Mouse (Mus musculus): ENCODE measurements around the gene Tmem178b. TPM values are rescaled to one million over a fixed set of nuclear protein-coding genes. Genes with fewer than 3 reads are reported as not detected.

Tmem178b gene
- polyA plus RNA-seq, 1 experiment: not detected

DNA sequence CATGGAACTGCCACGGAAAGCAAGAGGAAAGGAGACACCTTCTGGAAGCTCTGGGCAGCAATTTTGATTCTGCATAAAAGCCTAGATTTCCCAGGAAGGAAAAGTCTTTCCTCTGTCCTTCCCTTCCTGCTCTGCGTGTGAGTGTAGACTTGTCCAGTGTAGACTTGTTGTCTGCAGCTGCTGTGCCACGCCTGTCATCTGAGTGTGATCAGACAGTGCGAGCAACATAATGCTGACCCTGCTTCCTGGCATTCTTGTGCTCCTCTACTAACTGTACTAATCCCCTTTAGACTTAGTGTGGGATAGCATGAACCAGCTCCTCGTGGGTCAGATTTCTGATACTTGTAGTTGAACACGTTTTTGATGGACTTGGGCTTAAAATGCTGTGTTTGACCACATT lies 262.6 kb downstream of the Tmem178b start:
- 84% methylated on average over 6 of the region's 6 CpGs for WGBS
- H3K27ac ChIP-seq (ENCODE audit: insufficient read depth, low read depth, low read length): no peak overlapping the region
- TF ChIP-seq CTCF (IDR thresholded peaks at IDR 0.05; ENCODE audit: insufficient read depth, low read depth, low read length) (no peak), POLR2A (IDR thresholded peaks at IDR 0.05; ENCODE audit: insufficient read depth, low read depth, low read length) (no peak)
- H3K4me1 ChIP-seq (ENCODE audit: control insufficient read depth, insufficient read depth, low read length): peaks cover 3% of the 10 kb centered on the region; the same call in 1 of the 2 replicates
- no peak overlapping the region for H3K4me3 ChIP-seq (ENCODE audit: insufficient read depth, low read depth, low read length)

DNA sequence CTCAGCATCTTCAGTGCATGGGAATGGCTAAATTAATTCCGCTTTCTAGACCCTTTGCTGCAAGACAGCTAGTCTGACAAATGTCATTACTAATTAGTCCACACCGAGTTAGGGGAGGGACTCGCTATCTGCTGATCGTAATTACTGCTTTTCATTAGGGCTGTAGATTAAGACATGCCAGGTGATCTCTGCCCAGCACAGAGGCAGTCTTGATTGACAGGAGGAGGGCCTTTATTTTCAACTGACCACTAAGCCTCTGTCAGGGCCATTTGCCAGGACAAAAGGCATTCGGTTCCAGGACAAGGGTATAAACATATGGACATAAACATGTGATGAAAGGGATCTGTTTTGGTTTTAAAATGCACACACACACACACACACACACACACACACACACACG lies 264.3 kb downstream of the Tmem178b start:
- H3K27ac ChIP-seq (ENCODE audit: insufficient read depth, low read depth, low read length): no peak overlapping the region
- TF ChIP-seq CTCF (IDR thresholded peaks at IDR 0.05; ENCODE audit: insufficient read depth, low read depth, low read length): no peak
- TF ChIP-seq POLR2A (IDR thresholded peaks at IDR 0.05; ENCODE audit: insufficient read depth, low read depth, low read length): no peak

DNA sequence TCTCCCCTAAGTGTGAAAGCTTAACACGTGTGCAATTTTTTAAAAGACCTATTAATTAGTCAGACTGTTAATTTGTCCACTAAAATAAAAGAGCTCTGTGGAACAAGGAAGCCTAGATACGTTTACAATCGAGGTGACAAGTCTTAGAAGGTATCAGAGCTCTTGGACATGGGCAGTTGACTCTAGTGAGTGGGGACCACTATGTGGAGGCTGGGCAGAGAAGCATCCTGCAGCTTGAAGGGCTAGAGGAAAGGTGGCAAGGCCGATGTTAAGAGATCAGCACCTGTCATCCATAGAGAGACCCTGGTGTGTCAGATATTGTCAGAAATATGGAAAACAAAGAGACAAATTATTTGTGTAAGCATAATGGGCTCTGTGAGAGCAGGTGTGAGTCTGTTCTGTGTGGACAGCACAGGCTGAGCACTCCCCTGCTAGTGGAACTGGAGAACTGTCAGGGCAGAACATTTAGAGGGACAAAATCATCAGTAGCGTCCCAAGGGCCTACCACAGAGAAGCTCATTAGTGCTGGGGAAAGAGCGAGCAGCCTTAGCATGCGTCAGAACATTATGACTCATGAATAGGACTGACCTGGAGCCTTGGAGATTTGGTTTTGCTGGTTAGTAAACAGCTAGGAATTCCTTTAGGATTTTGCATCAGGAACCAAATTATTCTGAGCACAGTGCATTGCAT lies 264.9 kb downstream of the Tmem178b start:
- 70% methylated on average over 7 of the region's 7 CpGs for WGBS
- peaks cover 3% of the 10 kb centered on the region; the same call in 1 of the 2 replicates for H3K4me1 ChIP-seq (ENCODE audit: control insufficient read depth, insufficient read depth, low read length)
- no peak overlapping the region for H3K4me3 ChIP-seq (ENCODE audit: insufficient read depth, low read depth, low read length)
- H3K27ac ChIP-seq (ENCODE audit: insufficient read depth, low read depth, low read length): no peak overlapping the region
- TF ChIP-seq CTCF (IDR thresholded peaks at IDR 0.05; ENCODE audit: insufficient read depth, low read depth, low read length) (no peak), POLR2A (IDR thresholded peaks at IDR 0.05; ENCODE audit: insufficient read depth, low read depth, low read length) (no peak)

More for the DNA sequence above, 264.3 kb downstream of the Tmem178b start:
- H3K4me3 ChIP-seq (ENCODE audit: insufficient read depth, low read depth, low read length): no peak overlapping the region
- WGBS: 68% methylated on average over 6 of the region's 6 CpGs
- H3K4me1 ChIP-seq (ENCODE audit: control insufficient read depth, insufficient read depth, low read length): peaks cover 3% of the 10 kb centered on the region; the same call in 1 of the 2 replicates

DNA sequence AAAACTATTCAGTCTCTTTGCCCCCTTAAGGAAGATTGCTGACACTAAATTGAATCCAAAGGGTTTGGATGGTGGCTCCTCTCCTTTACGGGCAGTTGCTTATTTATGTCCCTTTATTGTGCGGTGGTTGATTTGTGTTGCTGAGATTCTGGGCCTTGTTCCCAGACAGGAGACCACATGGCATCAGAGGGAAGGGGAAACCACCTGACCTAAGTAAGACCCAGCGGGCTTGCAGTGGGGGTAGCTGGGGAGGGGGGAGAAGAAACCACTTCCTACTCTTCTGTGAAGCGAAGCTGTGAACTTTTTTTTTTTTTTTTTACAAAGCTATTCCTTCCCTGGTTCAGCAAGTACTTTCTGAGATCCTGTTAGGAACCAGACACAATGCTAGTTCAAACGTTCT lies 269.5 kb downstream of the Tmem178b start:
- WGBS: 66% methylated on average over 5 of the region's 5 CpGs
- Histone ChIP-seq H3K4me3 (ENCODE audit: insufficient read depth, low read depth, low read length) (no peak overlapping the region), H3K27ac (ENCODE audit: insufficient read depth, low read depth, low read length) (no peak overlapping the region), H3K4me1 (ENCODE audit: control insufficient read depth, insufficient read depth, low read length) (peaks cover 3% of the 10 kb centered on the region; the same call in 1 of the 2 replicates)
- TF ChIP-seq CTCF (IDR thresholded peaks at IDR 0.05; ENCODE audit: insufficient read depth, low read depth, low read length): no peak
- TF ChIP-seq POLR2A (IDR thresholded peaks at IDR 0.05; ENCODE audit: insufficient read depth, low read depth, low read length): no peak

DNA sequence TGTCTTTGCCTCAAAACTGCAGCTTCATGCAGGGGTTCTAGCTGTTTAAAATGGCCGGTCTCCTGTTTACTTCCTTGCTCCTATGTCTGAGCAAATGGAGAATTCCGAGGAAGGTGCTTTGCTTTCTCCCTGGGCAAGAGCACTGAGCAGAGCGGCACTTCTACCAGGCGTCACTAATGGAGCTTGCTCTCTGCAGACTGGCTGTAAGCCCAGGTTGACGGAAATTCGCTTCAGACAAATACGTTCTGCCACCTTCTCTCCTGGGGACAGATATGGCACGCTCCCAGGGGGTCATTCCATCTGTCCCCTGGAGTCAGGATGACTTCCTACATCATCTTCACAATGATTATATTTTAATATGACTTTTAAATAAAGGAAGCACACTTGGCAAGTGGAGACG lies 271.3 kb downstream of the Tmem178b start:
- Histone ChIP-seq H3K4me3 (ENCODE audit: insufficient read depth, low read depth, low read length) (no peak overlapping the region), H3K27ac (ENCODE audit: insufficient read depth, low read depth, low read length) (no peak overlapping the region), H3K4me1 (ENCODE audit: control insufficient read depth, insufficient read depth, low read length) (no peaks in the 10 kb centered on the region)
- TF ChIP-seq CTCF (IDR thresholded peaks at IDR 0.05; ENCODE audit: insufficient read depth, low read depth, low read length): no peak
- no peak for TF ChIP-seq POLR2A (IDR thresholded peaks at IDR 0.05; ENCODE audit: insufficient read depth, low read depth, low read length)
- 85% methylated on average over 9 of the region's 9 CpGs for WGBS

DNA sequence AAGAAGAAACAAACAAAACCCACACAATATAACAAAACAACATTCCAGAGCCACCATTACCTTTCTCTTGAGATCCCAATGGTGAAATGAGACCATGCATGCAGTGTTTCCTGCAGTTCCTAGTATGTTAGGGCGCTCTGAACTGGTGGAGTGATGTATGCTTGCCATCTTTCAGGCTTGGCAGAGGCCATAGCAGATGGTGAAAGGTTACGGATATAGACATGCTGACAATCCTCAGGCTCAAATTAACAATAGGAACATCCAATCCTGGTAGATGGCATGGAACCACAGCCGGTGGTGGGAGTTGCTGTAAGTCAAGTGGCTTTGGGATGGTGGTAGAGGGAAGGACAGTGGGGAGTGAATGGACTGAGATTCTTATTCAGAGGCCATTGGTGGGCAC lies 272.5 kb downstream of the Tmem178b start:
- 96% methylated on average over 3 of the region's 3 CpGs for WGBS
- Histone ChIP-seq H3K4me1 (ENCODE audit: control insufficient read depth, insufficient read depth, low read length) (no peaks in the 10 kb centered on the region), H3K27ac (ENCODE audit: insufficient read depth, low read depth, low read length) (no peak overlapping the region), H3K4me3 (ENCODE audit: insufficient read depth, low read depth, low read length) (no peak overlapping the region)
- TF ChIP-seq POLR2A (IDR thresholded peaks at IDR 0.05; ENCODE audit: insufficient read depth, low read depth, low read length) (no peak), CTCF (IDR thresholded peaks at IDR 0.05; ENCODE audit: insufficient read depth, low read depth, low read length) (no peak)

DNA sequence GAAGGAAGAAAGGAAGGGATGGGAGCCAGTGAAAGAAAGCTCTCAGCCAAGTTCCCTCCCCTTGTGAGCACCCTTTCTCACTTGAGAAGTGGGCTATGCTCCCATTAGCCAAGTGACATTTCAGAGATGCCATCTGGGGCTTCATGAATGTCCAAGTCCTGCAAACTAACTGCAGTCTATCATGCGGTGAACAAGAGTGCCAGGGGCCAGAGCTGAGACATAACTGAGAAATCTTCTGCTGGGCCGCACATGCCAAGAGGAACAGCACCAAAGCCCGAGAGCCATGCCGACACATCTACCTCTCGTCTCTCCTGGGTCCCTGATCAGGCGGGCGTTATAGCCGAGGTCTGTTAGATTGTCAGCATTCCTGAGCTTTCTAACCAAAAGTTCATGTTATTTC lies 279.2 kb downstream of the Tmem178b start:
- WGBS: 93% methylated on average over 8 of the region's 8 CpGs
- H3K27ac ChIP-seq (ENCODE audit: insufficient read depth, low read depth, low read length): no peak overlapping the region
- no peaks in the 10 kb centered on the region for H3K4me1 ChIP-seq (ENCODE audit: control insufficient read depth, insufficient read depth, low read length)
- H3K4me3 ChIP-seq (ENCODE audit: insufficient read depth, low read depth, low read length): no peak overlapping the region
- no peak for TF ChIP-seq CTCF (IDR thresholded peaks at IDR 0.05; ENCODE audit: insufficient read depth, low read depth, low read length)
- no peak for TF ChIP-seq POLR2A (IDR thresholded peaks at IDR 0.05; ENCODE audit: insufficient read depth, low read depth, low read length)

DNA sequence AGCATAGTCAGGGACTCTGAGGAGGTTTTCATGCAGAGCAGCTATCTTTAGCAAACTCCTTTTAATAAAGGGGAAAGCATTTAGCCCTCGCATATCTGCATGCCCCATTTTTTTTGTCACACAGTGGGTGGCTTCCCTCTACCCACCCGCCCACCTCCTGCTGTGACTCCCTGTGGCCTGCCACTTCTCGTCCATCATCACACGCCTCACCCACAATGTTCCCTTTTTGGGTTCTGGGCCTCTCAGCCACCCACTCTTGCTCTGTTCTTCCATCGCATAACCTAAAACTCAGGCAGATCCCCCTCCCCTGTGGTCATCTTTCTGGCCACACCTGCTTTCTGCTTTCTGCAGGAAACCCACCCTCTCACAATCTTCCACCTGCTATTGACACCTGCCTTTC lies 288.3 kb downstream of the Tmem178b start:
- WGBS: 60% methylated on average over 5 of the region's 5 CpGs
- Histone ChIP-seq H3K27ac (ENCODE audit: insufficient read depth, low read depth, low read length) (no peak overlapping the region), H3K4me1 (ENCODE audit: control insufficient read depth, insufficient read depth, low read length) (peaks cover 3% of the 10 kb centered on the region; the same call in 1 of the 2 replicates), H3K4me3 (ENCODE audit: insufficient read depth, low read depth, low read length) (no peak overlapping the region)
- no peak for TF ChIP-seq CTCF (IDR thresholded peaks at IDR 0.05; ENCODE audit: insufficient read depth, low read depth, low read length)
- no peak for TF ChIP-seq POLR2A (IDR thresholded peaks at IDR 0.05; ENCODE audit: insufficient read depth, low read depth, low read length)

DNA sequence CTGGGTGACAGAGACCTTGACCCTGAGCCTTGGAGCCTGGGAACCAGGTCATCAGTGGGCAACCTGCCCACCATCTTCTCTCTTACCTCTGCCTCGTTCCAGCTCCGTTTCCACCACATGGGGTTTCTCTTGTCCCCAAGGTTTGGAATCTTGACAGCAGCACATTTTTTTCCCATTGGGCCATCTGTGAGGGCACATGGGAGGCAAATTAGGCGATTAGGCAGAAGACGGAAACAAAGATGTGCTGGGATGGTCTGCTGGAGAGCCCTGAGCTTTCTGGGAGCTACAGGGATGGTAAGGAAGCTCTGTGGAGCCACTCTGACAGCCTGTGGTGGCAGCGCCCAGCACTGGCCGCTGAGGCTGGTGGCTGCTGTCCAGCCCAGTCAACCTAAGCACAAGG lies 300.5 kb downstream of the Tmem178b start:
- Histone ChIP-seq H3K4me1 (ENCODE audit: control insufficient read depth, insufficient read depth, low read length) (0 out of 2 replicates have a peak, but pooled peaks cover 4% of the 10 kb centered on the region), H3K4me3 (ENCODE audit: insufficient read depth, low read depth, low read length) (no peak overlapping the region), H3K27ac (ENCODE audit: insufficient read depth, low read depth, low read length) (no peak overlapping the region)
- no peak for TF ChIP-seq CTCF (IDR thresholded peaks at IDR 0.05; ENCODE audit: insufficient read depth, low read depth, low read length)
- TF ChIP-seq POLR2A (IDR thresholded peaks at IDR 0.05; ENCODE audit: insufficient read depth, low read depth, low read length): no peak
- WGBS: 75% methylated on average over 6 of the region's 6 CpGs

Data from olfactory bulb, adult 2 months (tissue).